Comparison of ENCODE assay signal across 8 mouse cellular contexts in genomic region chr10:93166382-93166769, GRCm38 (mm10). TPM values are rescaled to one million over a fixed set of nuclear protein-coding genes. Genes with fewer than 3 reads are reported as not detected.
DNase-seq lines count a peak whose midpoint lies in the region; ATAC-seq and TF ChIP-seq lines count a peak whose summit lies in the region.

No protein-coding gene starts in this region.

- 23% methylated on average over 5 of the region's 5 CpGs for WGBS in lung, embryonic 14.5 days
- WGBS in heart, embryonic 12.5 days: 17% methylated on average over 5 of the region's 5 CpGs
- WGBS in liver, embryonic 14.5 days (ENCODE audit: insufficient replicate concordance): 17% methylated on average over 5 of the region's 5 CpGs

- no peak for TF ChIP-seq CTCF in lung, embryonic 14.5 days (IDR thresholded peaks at IDR 0.05; ENCODE audit: low read depth)
- no peak for TF ChIP-seq CTCF in liver, embryonic 14.5 days (IDR thresholded peaks at IDR 0.05; ENCODE audit: low read depth)

- no peaks in the 10 kb centered on the region for H3K27me3 ChIP-seq in lung, embryonic 14.5 days (ENCODE audit: insufficient read depth, low read length)
- no peaks in the 10 kb centered on the region for H3K27me3 ChIP-seq in heart, embryonic 12.5 days (replicated peaks)
- H3K27me3 ChIP-seq in liver, embryonic 14.5 days (ENCODE audit: control insufficient read depth, insufficient read depth, low read length): no peaks in the 10 kb centered on the region
- H3K27me3 ChIP-seq in splenic B cell, adult 2 months (ENCODE audit: control insufficient read depth, insufficient read depth, low read length, poor library complexity, severe bottlenecking): no peaks in the 10 kb centered on the region

- no peak overlapping the region for H3K9ac ChIP-seq in lung, embryonic 14.5 days
- peak overlapping the region; percentile 53; the same call in 1 of the 2 replicates for H3K9ac ChIP-seq in heart, embryonic 12.5 days
- peak overlapping the region; percentile 47 for H3K9ac ChIP-seq in liver, embryonic 14.5 days (replicated peaks)

- H3K9me3 ChIP-seq in lung, embryonic 14.5 days (ENCODE audit: low read depth, low read length): no peaks in the 10 kb centered on the region
- no peaks in the 10 kb centered on the region for H3K9me3 ChIP-seq in heart, embryonic 12.5 days (replicated peaks)
- H3K9me3 ChIP-seq in liver, embryonic 14.5 days (ENCODE audit: control insufficient read depth, low read length): no peaks in the 10 kb centered on the region

- ATAC-seq in lung, embryonic 14.5 days (ENCODE audit: insufficient read depth): no peak
- ATAC-seq in heart, embryonic 12.5 days (ENCODE audit: insufficient number of reproducible peaks, low FRiP score): no peak
- ATAC-seq in liver, embryonic 14.5 days (ENCODE audit: insufficient read depth): no peak

- peak overlapping the region; percentile 26 for H3K4me2 ChIP-seq in lung, embryonic 14.5 days
- H3K4me2 ChIP-seq in heart, embryonic 12.5 days: peak overlapping the region; percentile 48
- peak overlapping the region; percentile 77 for H3K4me2 ChIP-seq in liver, embryonic 14.5 days (ENCODE audit: low read depth)

- TF ChIP-seq EP300 in liver, embryonic 14.5 days (IDR thresholded peaks at IDR 0.05; ENCODE audit: low read depth): no peak

- DNase-seq in lung, embryonic 14.5 days: no peak
- no peak for DNase-seq in lung, postnatal 10 days
- DNase-seq in cerebellum, adult 18-20 months: peak; percentile 58 to 70
- DNase-seq in liver, embryonic 14.5 days (ENCODE audit: low read depth in 3 of 3, low spot score in 3 of 3): no peak
- DNase-seq in splenic B cell, adult 2 months (ENCODE audit: low read depth, low spot score): peak; percentile 30
- DNase-seq in right cerebral cortex, adult 18-20 months: no peak
- no peak for DNase-seq in urinary bladder, postnatal 10 days (ENCODE audit: low spot score)

- H3K36me3 ChIP-seq in lung, embryonic 14.5 days (ENCODE audit: insufficient read depth): no peaks in the 10 kb centered on the region
- H3K36me3 ChIP-seq in heart, embryonic 12.5 days: peaks cover 2% of the 10 kb centered on the region; the same call in 1 of the 2 replicates
- no peaks in the 10 kb centered on the region; the same call in 1 of the 2 replicates for H3K36me3 ChIP-seq in liver, embryonic 14.5 days (replicated peaks; ENCODE audit: control insufficient read depth, insufficient read depth, low read depth)
- 0 out of 2 replicates have a peak, but pooled peaks cover 1% of the 10 kb centered on the region for H3K36me3 ChIP-seq in splenic B cell, adult 2 months (ENCODE audit: control insufficient read depth, insufficient read depth, low read length, poor library complexity, severe bottlenecking)

- H3K4me1 ChIP-seq in lung, embryonic 14.5 days (ENCODE audit: insufficient read depth): 0 out of 2 replicates have a peak, but pooled peaks cover 12% of the 10 kb centered on the region
- H3K4me1 ChIP-seq in heart, embryonic 12.5 days (replicated peaks): peaks cover 48% of the 10 kb centered on the region
- H3K4me1 ChIP-seq in liver, embryonic 14.5 days (replicated peaks; ENCODE audit: control insufficient read depth in 2 of 2, insufficient read depth in 2 of 2, low read length in 1 of 2): peaks cover 31 to 45% of the 10 kb centered on the region in 2 experiments

- no peak overlapping the region for H3K4me3 ChIP-seq in lung, embryonic 14.5 days (ENCODE audit: low read depth, low read length)
- peak overlapping the region; percentile 4; the same call in 1 of the 2 replicates for H3K4me3 ChIP-seq in heart, embryonic 12.5 days
- H3K4me3 ChIP-seq in liver, embryonic 14.5 days (ENCODE audit: insufficient read depth in 1 of 2, low read depth in 2 of 2, low read length in 2 of 2): peak overlapping the region; percentile 23 to 28

- H3K27ac ChIP-seq in lung, embryonic 14.5 days (ENCODE audit: low read depth): peak overlapping the region; percentile 77; the same call in 1 of the 2 replicates
- H3K27ac ChIP-seq in heart, embryonic 12.5 days (ENCODE audit: poor library complexity, severe bottlenecking): peak overlapping the region; percentile 69; the same call in 1 of the 2 replicates
- H3K27ac ChIP-seq in liver, embryonic 14.5 days: peak overlapping the region; percentile 65

RNA-seq across cellular contexts. Expression of gene Cdk17, which starts 5.7 kb away (rescaled TPM):
- polyA plus RNA-seq in lung, embryonic 14.5 days (2014; fragmentation: Nextera tagmentation; extraction: Ambion mirVana): 25.3 and 25.9 TPM in 2 replicates
- polyA plus RNA-seq in heart, embryonic 12.5 days (2016; fragmentation: Nextera tagmentation; extraction: Ambion mirVana): 25.2 and 27.1 TPM in 2 replicates
- 7.2 and 10.5 TPM in 2 replicates for polyA plus RNA-seq in liver, embryonic 14.5 days (2012; rRNA removed)
- 12.9 and 15.1 TPM in 2 replicates for polyA plus RNA-seq in liver, embryonic 14.5 days (2014; fragmentation: Nextera tagmentation; extraction: Ambion mirVana)

Comparison
In these comparisons a context has a peak if more than half of its experiments do, and no peak if none do; other contexts are left out.
1. DNase-seq: peak in cerebellum, adult 18-20 months (2 of 2) and splenic B cell, adult 2 months (single experiment); none in lung, embryonic 14.5 days (single experiment), lung, postnatal 10 days (single experiment), liver, embryonic 14.5 days (0 of 3), right cerebral cortex, adult 18-20 months (single experiment) and urinary bladder, postnatal 10 days (single experiment).
2. H3K4me2 ChIP-seq: peak in every context shown above with its lines; median percentile 77 in liver, embryonic 14.5 days; 48 in heart, embryonic 12.5 days; 26 in lung, embryonic 14.5 days.
3. Peak in every context shown above with its lines, with median percentiles within 50 percentile points of each other: H3K27ac ChIP-seq.